Mouse (Mus musculus): ENCODE measurements around the gene Olfr1062. TPM values are rescaled to one million over a fixed set of nuclear protein-coding genes. Genes with fewer than 3 reads are reported as not detected.

Gene Olfr1062
- polyA plus RNA-seq, 1 experiment from 2014 or later = not detected

Other genes with a start within 250 kb of the Olfr1062 start
- gene Olfr1044, start 248.9 kb downstream of the Olfr1062 start, polyA plus RNA-seq (2015; fragmentation: Nextera tagmentation; extraction: Ambion mirVana) = not detected in 2 replicates
- not detected in 2 replicates for gene Olfr52, start 241.1 kb downstream of the Olfr1062 start, polyA plus RNA-seq (2015; fragmentation: Nextera tagmentation; extraction: Ambion mirVana)
- gene Olfr1045, start 223.7 kb downstream of the Olfr1062 start, polyA plus RNA-seq (2015; fragmentation: Nextera tagmentation; extraction: Ambion mirVana) = not detected in 2 replicates
- not detected in 2 replicates for gene Olfr1046, start 207.4 kb downstream of the Olfr1062 start, polyA plus RNA-seq (2015; fragmentation: Nextera tagmentation; extraction: Ambion mirVana)
- not detected in 2 replicates for gene Olfr1047, start 195.3 kb downstream of the Olfr1062 start, polyA plus RNA-seq (2015; fragmentation: Nextera tagmentation; extraction: Ambion mirVana)
- not detected in 2 replicates for gene Olfr1048, start 186.5 kb downstream of the Olfr1062 start, polyA plus RNA-seq (2015; fragmentation: Nextera tagmentation; extraction: Ambion mirVana)
- not detected in 2 replicates for gene Olfr1049, start 168.4 kb downstream of the Olfr1062 start, polyA plus RNA-seq (2015; fragmentation: Nextera tagmentation; extraction: Ambion mirVana)
- not detected in 2 replicates for gene Olfr1051, start 147.7 kb downstream of the Olfr1062 start, polyA plus RNA-seq (2015; fragmentation: Nextera tagmentation; extraction: Ambion mirVana)
- gene Olfr1052, start 134.3 kb downstream of the Olfr1062 start, polyA plus RNA-seq (2015; fragmentation: Nextera tagmentation; extraction: Ambion mirVana) = not detected in 2 replicates
- gene Olfr1053, start 111.5 kb downstream of the Olfr1062 start, polyA plus RNA-seq (2015; fragmentation: Nextera tagmentation; extraction: Ambion mirVana) = not detected in 2 replicates
- not detected in 2 replicates for gene Olfr1054, start 91.3 kb downstream of the Olfr1062 start, polyA plus RNA-seq (2015; fragmentation: Nextera tagmentation; extraction: Ambion mirVana)
- not detected in 2 replicates for gene Olfr1055, start 76.5 kb downstream of the Olfr1062 start, polyA plus RNA-seq (2015; fragmentation: Nextera tagmentation; extraction: Ambion mirVana)
- gene Olfr1056, start 64.3 kb downstream of the Olfr1062 start, polyA plus RNA-seq (2015; fragmentation: Nextera tagmentation; extraction: Ambion mirVana) = not detected in 2 replicates
- gene Olfr1057, start 48.4 kb downstream of the Olfr1062 start, polyA plus RNA-seq (2015; fragmentation: Nextera tagmentation; extraction: Ambion mirVana) = not detected in 2 replicates
- gene Olfr1058, start 38.2 kb downstream of the Olfr1062 start, polyA plus RNA-seq (2015; fragmentation: Nextera tagmentation; extraction: Ambion mirVana) = not detected in 2 replicates
- gene Olfr1061, start 12.7 kb downstream of the Olfr1062 start, polyA plus RNA-seq (2015; fragmentation: Nextera tagmentation; extraction: Ambion mirVana) = not detected in 2 replicates
- not detected in 2 replicates for gene Olfr1065, start 23.8 kb upstream of the Olfr1062 start, polyA plus RNA-seq (2015; fragmentation: Nextera tagmentation; extraction: Ambion mirVana)
- gene Olfr1066, start 29.5 kb upstream of the Olfr1062 start, polyA plus RNA-seq (2015; fragmentation: Nextera tagmentation; extraction: Ambion mirVana) = not detected in 2 replicates
- not detected in 2 replicates for gene Olfr228, start 60.6 kb upstream of the Olfr1062 start, polyA plus RNA-seq (2015; fragmentation: Nextera tagmentation; extraction: Ambion mirVana)
- gene Olfr1076, start 81.7 kb upstream of the Olfr1062 start, polyA plus RNA-seq (2015; fragmentation: Nextera tagmentation; extraction: Ambion mirVana) = not detected in 2 replicates
- not detected in 2 replicates for gene Olfr1079, start 115.7 kb upstream of the Olfr1062 start, polyA plus RNA-seq (2015; fragmentation: Nextera tagmentation; extraction: Ambion mirVana)
- not detected in 2 replicates for gene Olfr1080, start 131.5 kb upstream of the Olfr1062 start, polyA plus RNA-seq (2015; fragmentation: Nextera tagmentation; extraction: Ambion mirVana)
- not detected in 2 replicates for gene Olfr1082, start 172.2 kb upstream of the Olfr1062 start, polyA plus RNA-seq (2015; fragmentation: Nextera tagmentation; extraction: Ambion mirVana)
- not detected in 2 replicates for gene Olfr1084, start 213.0 kb upstream of the Olfr1062 start, polyA plus RNA-seq (2015; fragmentation: Nextera tagmentation; extraction: Ambion mirVana)
- gene Olfr1085, start 235.3 kb upstream of the Olfr1062 start, polyA plus RNA-seq (2015; fragmentation: Nextera tagmentation; extraction: Ambion mirVana) = not detected in 2 replicates

All from midbrain, embryonic 15.5 days (tissue).